32 mouse cellular contexts compared by ENCODE assay signal in genomic region chr1:164220261-164220660, GRCm38 (mm10).
"Had no signal": no experiment of that assay in that cellular context is flagged by ENCODE, and none has a peak within 500 bp of the region (broad histone marks: within the 10 kb centered on the region; RNA-seq: fewer than 3 reads in every experiment).

No protein-coding gene starts in this region.

- H3K36me3 ChIP-seq: limb, embryonic 10.5 days; limb, embryonic 12.5 days; limb, embryonic 13.5 days; limb, embryonic 15.5 days; liver, embryonic 12.5 days; liver, embryonic 13.5 days; liver, embryonic 15.5 days; lung, embryonic 15.5 days; midbrain, embryonic 10.5 days; midbrain, embryonic 12.5 days; midbrain, embryonic 13.5 days; midbrain, embryonic 15.5 days; neural tube, embryonic 12.5 days had no signal

- ATAC-seq: liver, embryonic 12.5 days; liver, postnatal 0 days; lung, postnatal 0 days; midbrain, embryonic 13.5 days; midbrain, embryonic 15.5 days; midbrain, embryonic 16.5 days had no signal

- H3K4me2 ChIP-seq: limb, embryonic 12.5 days; limb, embryonic 13.5 days; limb, embryonic 15.5 days; liver, embryonic 12.5 days; liver, embryonic 13.5 days; liver, embryonic 15.5 days; lung, embryonic 14.5 days; lung, embryonic 15.5 days; midbrain, embryonic 11.5 days; midbrain, embryonic 12.5 days; midbrain, embryonic 13.5 days; midbrain, embryonic 15.5 days; neural tube, embryonic 12.5 days had no signal

- H3K4me3 ChIP-seq: left cerebral cortex, adult 2 months; limb, embryonic 10.5 days; limb, embryonic 12.5 days; limb, embryonic 13.5 days; limb, embryonic 15.5 days; liver, embryonic 12.5 days; liver, embryonic 13.5 days; liver, embryonic 15.5 days; lung, embryonic 15.5 days; megakaryocyte, embryonic 14.5 days; midbrain, embryonic 10.5 days; midbrain, embryonic 12.5 days; midbrain, embryonic 13.5 days; midbrain, embryonic 15.5 days; myocyte; neural tube, embryonic 12.5 days had no signal

- H3K27ac ChIP-seq: left cerebral cortex, adult 2 months; limb, embryonic 10.5 days; limb, embryonic 12.5 days; limb, embryonic 13.5 days; limb, embryonic 15.5 days; liver, embryonic 12.5 days; liver, embryonic 13.5 days; liver, embryonic 14.5 days; liver, embryonic 15.5 days; lung, embryonic 15.5 days; macrophage; midbrain, embryonic 10.5 days; midbrain, embryonic 12.5 days; midbrain, embryonic 13.5 days; midbrain, embryonic 15.5 days; neural tube, embryonic 12.5 days had no signal

- H3K9me3 ChIP-seq: limb, embryonic 10.5 days; limb, embryonic 12.5 days; limb, embryonic 13.5 days; limb, embryonic 15.5 days; liver, embryonic 12.5 days; liver, embryonic 13.5 days; liver, embryonic 15.5 days; lung, embryonic 15.5 days; megakaryocyte, embryonic 14.5 days; midbrain, embryonic 10.5 days; midbrain, embryonic 12.5 days; midbrain, embryonic 13.5 days; midbrain, embryonic 15.5 days; neural tube, embryonic 12.5 days had no signal

- H3K27me3 ChIP-seq: liver, embryonic 12.5 days; liver, embryonic 13.5 days; lung, embryonic 15.5 days; megakaryocyte, embryonic 14.5 days; midbrain, embryonic 15.5 days had no signal

- DNase-seq: left cerebral cortex, postnatal 4 days; liver; liver, embryonic 13.5 days; liver, postnatal 0 days; lung, adult 18-20 months; lung, adult 2 months; lung, embryonic 14.5 days; lung, postnatal 10 days; lung, postnatal 14 days; lung, postnatal 36 days; lung, postnatal 4 days; midbrain, embryonic 14.5 days had no signal

- H3K4me1 ChIP-seq: limb, embryonic 12.5 days; limb, embryonic 15.5 days; liver, embryonic 15.5 days; midbrain, embryonic 13.5 days; midbrain, embryonic 15.5 days; neural tube, embryonic 12.5 days had no signal

- H3K9ac ChIP-seq: limb, embryonic 12.5 days; limb, embryonic 13.5 days; limb, embryonic 15.5 days; liver, embryonic 12.5 days; liver, embryonic 13.5 days; liver, embryonic 14.5 days; liver, embryonic 15.5 days; liver, postnatal 0 days; lung, embryonic 14.5 days; lung, embryonic 15.5 days; midbrain, embryonic 12.5 days; midbrain, embryonic 13.5 days; midbrain, embryonic 15.5 days; neural tube, embryonic 12.5 days had no signal
